Mouse (Mus musculus) testis, adult 2 months (tissue): Measurements from ENCODE around the gene Col23a1.

Source experiments
- CTCF ChIP-seq: fragments of 200-500 bp; IDR thresholded peaks from 2 replicates; pipeline ENCODE4 v1.5.1; 2012; ENCODE audit warnings: low read depth, mild to moderate bottlenecking, inconsistent platforms, low read length, moderate library complexity; ENCODE audit not compliant: control insufficient read depth, insufficient read depth, insufficient replicate concordance
- POLR2A ChIP-seq: fragments of 200-500 bp; IDR thresholded peaks from 2 replicates; pipeline ENCODE4 v1.6.1; 2012; ENCODE audit warnings: low read depth, mild to moderate bottlenecking, inconsistent platforms, low read length, moderate library complexity; ENCODE audit not compliant: control insufficient read depth

DNA sequence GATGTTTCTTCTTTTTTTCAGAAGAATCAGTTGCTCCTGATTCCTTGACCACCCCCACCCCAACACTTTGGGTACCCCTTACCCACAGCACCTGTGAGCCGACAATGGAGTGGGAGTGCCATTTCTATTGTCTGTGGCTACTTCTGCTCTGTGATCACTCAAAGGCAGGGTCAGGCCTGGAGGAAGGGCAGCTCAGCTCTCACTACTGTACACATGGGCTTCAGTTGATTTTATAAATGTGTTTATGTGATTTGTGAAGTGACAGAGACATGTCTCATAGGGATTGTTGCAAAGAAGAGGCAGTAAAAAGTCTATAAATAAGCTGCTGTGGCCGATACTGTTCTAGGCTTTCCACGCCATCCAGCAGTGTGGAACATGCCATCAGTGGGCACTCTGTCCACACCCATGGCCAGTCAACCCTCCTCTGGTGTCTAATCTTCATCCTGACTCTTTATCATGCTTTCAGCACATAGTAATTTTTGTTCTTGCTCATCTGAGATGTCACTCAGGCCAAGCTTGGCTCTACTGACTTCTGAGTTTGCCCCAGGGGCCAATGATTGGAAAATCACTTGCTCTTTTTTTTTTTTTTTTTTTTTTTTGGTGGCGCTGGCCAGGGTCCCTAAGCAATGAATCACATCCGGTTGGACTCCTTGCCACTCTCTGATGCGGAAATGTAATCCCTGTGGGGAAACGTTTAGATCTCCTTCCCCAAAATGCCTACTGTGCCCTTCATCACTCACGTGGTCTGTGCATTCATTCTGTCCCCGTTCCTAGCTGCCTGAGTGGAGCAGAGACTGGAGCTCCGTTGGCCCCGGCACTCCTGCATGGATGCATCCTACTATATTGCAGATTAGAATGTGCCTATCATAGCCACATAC lies 40.4 kb downstream of the Col23a1 start:
- TF ChIP-seq CTCF (no peak), POLR2A (no peak)
